Comparison of ENCODE assay signal across 17 mouse cellular contexts in the genomic region with DNA sequence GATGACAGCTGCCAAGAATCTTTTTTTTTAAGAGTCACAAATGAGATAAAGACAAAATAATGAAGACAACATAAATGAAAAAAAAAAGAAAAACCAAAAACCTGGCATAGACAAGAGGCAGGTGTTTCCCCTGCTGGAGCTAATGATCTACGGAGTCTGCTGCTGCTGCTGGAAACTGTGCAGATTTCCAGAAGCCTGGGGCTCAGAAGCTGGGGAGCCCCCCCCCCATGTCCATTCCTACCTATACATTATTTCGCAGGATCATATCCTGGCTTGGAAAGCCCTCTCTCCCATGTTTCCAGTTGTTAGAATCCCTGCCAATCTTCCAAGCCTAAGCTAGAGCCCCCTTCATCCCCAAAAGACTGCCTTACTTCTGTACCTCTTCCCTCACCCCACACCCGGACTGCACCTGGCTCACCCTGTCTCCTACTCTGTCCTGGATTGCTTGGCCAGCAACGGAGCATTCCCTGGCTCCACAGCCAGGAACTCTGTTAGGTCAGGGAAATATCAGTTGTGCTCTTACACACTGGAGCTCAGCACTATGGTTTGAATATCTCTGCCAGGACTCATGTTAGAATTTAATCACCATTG.
"Had no signal": no experiment of that assay in that cellular context is flagged by ENCODE, and none has a peak within 500 bp of the region (broad histone marks: within the 10 kb centered on the region; RNA-seq: fewer than 3 reads in every experiment).

No protein-coding gene starts in this region.

- H3K27ac ChIP-seq: lung, embryonic 15.5 days; macrophage; midbrain, embryonic 13.5 days; midbrain, embryonic 15.5 days; neural tube, embryonic 12.5 days; stomach, embryonic 15.5 days; stomach, postnatal 0 days had no signal

- H3K9ac ChIP-seq: liver, postnatal 0 days; lung, embryonic 15.5 days; midbrain, embryonic 13.5 days; midbrain, embryonic 15.5 days; neural tube, embryonic 12.5 days; stomach, embryonic 15.5 days had no signal

- H3K9me3 ChIP-seq: lung, embryonic 15.5 days; midbrain, embryonic 15.5 days; neural tube, embryonic 12.5 days; stomach, embryonic 15.5 days had no signal

- H3K4me1 ChIP-seq: lung, embryonic 15.5 days; megakaryocyte, embryonic 14.5 days; midbrain, embryonic 13.5 days; midbrain, embryonic 15.5 days; neural tube, embryonic 12.5 days; stomach, embryonic 15.5 days had no signal

- DNase-seq: liver, postnatal 0 days; lung, adult 2 months; lung, postnatal 14 days; lung, postnatal 36 days; right cerebral cortex, postnatal 14 days; thymus, postnatal 14 days; thymus, postnatal 36 days had no signal

- H3K4me3 ChIP-seq: lung, embryonic 15.5 days; megakaryocyte, embryonic 14.5 days; midbrain, embryonic 13.5 days; midbrain, embryonic 15.5 days; neural tube, embryonic 12.5 days; stomach, embryonic 15.5 days had no signal

- ATAC-seq: liver, postnatal 0 days; lung, postnatal 0 days; midbrain, embryonic 13.5 days; midbrain, embryonic 15.5 days had no signal

- H3K4me2 ChIP-seq: lung, embryonic 15.5 days; midbrain, embryonic 11.5 days; midbrain, embryonic 13.5 days; midbrain, embryonic 15.5 days; neural tube, embryonic 12.5 days; stomach, embryonic 15.5 days had no signal

- H3K36me3 ChIP-seq: lung, embryonic 15.5 days; midbrain, embryonic 13.5 days; midbrain, embryonic 15.5 days; neural tube, embryonic 12.5 days; stomach, embryonic 15.5 days had no signal

- H3K27me3 ChIP-seq: lung, embryonic 15.5 days; midbrain, embryonic 13.5 days; midbrain, embryonic 15.5 days; neural tube, embryonic 12.5 days; stomach, embryonic 15.5 days had no signal
